Mouse (Mus musculus): ENCODE data around the gene Pde4d.

- TF ChIP-seq CTCF (IDR thresholded peaks at IDR 0.05; ENCODE audit: extremely low read depth, insufficient read depth, low read length) (no peak), POLR2A (IDR thresholded peaks at IDR 0.05; ENCODE audit: extremely low read depth, insufficient read depth, low read length) (no peak)
These were observed 1454.2 kb downstream of the Pde4d start for GRCm38 (mm10) chr13:109903764-109904510.
